Mouse (Mus musculus) forebrain, embryonic 14.5 days (tissue): Measurements from ENCODE around the gene Pole2. TPM values are rescaled to one million over a fixed set of nuclear protein-coding genes. Genes with fewer than 3 reads are reported as not detected.
"Not testable (repeated sequence)": the region's sequence is repeated elsewhere in the genome, so short reads cannot be mapped to it uniquely, and the experiment has no call there.

Experiments
- ATAC-seq: fragments of 200-750 bp; cut with Nextera tagmentation; 2 replicates; pipeline ENCODE4 v1.8.0; 2017; ENCODE audit warnings: mild to moderate bottlenecking, moderate library complexity
- DNase-seq: peaks from one replicate; pipeline ENCODE4 v3.0.0-alpha.2; 2015; ENCODE audit warnings: low spot score
- H3K27ac ChIP-seq: fragments of 300-500 bp; sonication (generic); 2 replicates; pipeline ENCODE4 v1.5.1; 2014; ENCODE audit warnings: low read depth, mild to moderate bottlenecking, control low read depth, low read length, moderate library complexity
- H3K27me3 ChIP-seq: fragments of 300-500 bp; sonication (generic); replicated peaks from 2 replicates; pipeline ENCODE4 v1.6.1; 2014; ENCODE audit warnings: low read length, control low read depth, mixed read lengths; ENCODE audit not compliant: control insufficient read depth, insufficient read depth
- H3K36me3 ChIP-seq: fragments of 300-500 bp; sonication (generic); 2 replicates; pipeline ENCODE4 v1.6.1; 2014; ENCODE audit warnings: low read length, control low read depth; ENCODE audit not compliant: control insufficient read depth, insufficient read depth
- H3K4me1 ChIP-seq: fragments of 300-500 bp; sonication (generic); 2 replicates; pipeline ENCODE4 v1.6.1; 2014; ENCODE audit warnings: antibody characterized with exemption, low read length, control low read depth; ENCODE audit not compliant: control insufficient read depth, insufficient read depth
- H3K4me2 ChIP-seq: fragments of 300-500 bp; sonication (generic); 2 replicates; pipeline ENCODE4 v1.6.1; 2014; ENCODE audit warnings: mild to moderate bottlenecking, control low read depth, low read length
- H3K4me3 ChIP-seq: fragments of 300-500 bp; sonication (generic); 2 replicates; pipeline ENCODE4 v1.5.1; 2014; ENCODE audit warnings: low read depth, low read length, control low read depth
- H3K9ac ChIP-seq: fragments of 300-500 bp; sonication (generic); 2 replicates; pipeline ENCODE4 v1.6.1; 2014; ENCODE audit warnings: mild to moderate bottlenecking, low read length, control low read depth, moderate library complexity
- H3K9me3 ChIP-seq: fragments of 300-500 bp; sonication (generic); replicated peaks from 2 replicates; pipeline ENCODE4 v1.6.1; 2016; ENCODE audit warnings: low read length, control low read depth, mixed read lengths; ENCODE audit not compliant: control insufficient read depth
- WGBS: fragments of 180-500 bp; shearing (Covaris S2); extraction: QIAGEN DNeasy Blood & Tissue Kit; methylation state at CpG from one replicate; pipeline ENCODE4 v1.1.7; 2014; 5-methylcytosine and 5-hydroxymethylcytosine counted together
- microRNA-seq: library from miRNA; unstranded; fragments of <30 nt; microRNA quantifications from one replicate; pipeline ENCODE4, GENCODE M21; 2016
- polyA plus RNA-seq: library from polyadenylated mRNA; unstranded; fragments of >200 nt; fragmentation: Nextera tagmentation; extraction: Ambion mirVana; gene quantifications from 2 replicates; pipeline ENCODE4 v1.2.1, GENCODE M21; 2014

Gene Pole2
- polyA plus RNA-seq, 1 experiment from 2014 or later = 13.9 TPM

GRCm38 (mm10) chr12:69159578-69159940 lies 68.4 kb downstream of the Pole2 start:
- no peak overlapping the region for H3K27ac ChIP-seq
- no peaks in the 10 kb centered on the region for H3K9me3 ChIP-seq
- peak overlapping the region; percentile 73; the same call in 1 of the 2 replicates for H3K4me3 ChIP-seq
- DNase-seq (peak; percentile 82), ATAC-seq (0 out of 2 replicates have a peak, but pooled peaks have one; percentile 4)
- H3K36me3 ChIP-seq = peaks cover 21% of the 10 kb centered on the region
- no peak overlapping the region for H3K4me2 ChIP-seq
- H3K9ac ChIP-seq = no peak overlapping the region
- H3K4me1 ChIP-seq = peaks cover 5% of the 10 kb centered on the region
- 4% methylated on average over 9 of the region's 9 CpGs for WGBS
- no peaks in the 10 kb centered on the region for H3K27me3 ChIP-seq

GRCm38 (mm10) chr12:69158765-69159577 lies 69.0 kb downstream of the Pole2 start, which contains the start of gene Rps29:
Gene Rps29 (minus strand): TSS chr12:69159186.
- H3K4me1 ChIP-seq, H3K9me3 ChIP-seq, H3K27me3 ChIP-seq: not testable (repeated sequence)
- Histone ChIP-seq H3K36me3 (peaks cover 21% of the 10 kb centered on the region), H3K4me2 (peak within 1 kb of the TSS; percentile 75), H3K9ac (peak within 1 kb of the TSS; percentile 91), H3K27ac (peak within 1 kb of the TSS; percentile 88), H3K4me3 (peak within 1 kb of the TSS; percentile 73)
- WGBS = under 1% methylated on average over 56 of the region's 68 CpGs
- ATAC-seq = peak; percentile 99
- peak; percentile 100 for DNase-seq

- ATAC-seq = no peak
- Histone ChIP-seq H3K4me3 (peak overlapping the region; percentile 73), H3K9ac (peak overlapping the region; percentile 91), H3K4me2 (peak overlapping the region; percentile 75), H3K27ac (peak overlapping the region; percentile 88), H3K4me1 (peaks cover 5% of the 10 kb centered on the region), H3K9me3 (no peaks in the 10 kb centered on the region), H3K27me3 (no peaks in the 10 kb centered on the region), H3K36me3 (peaks cover 21% of the 10 kb centered on the region)
- WGBS = 2% methylated on average over 19 of the region's 19 CpGs
- DNase-seq = peak; percentile 39
Observed at GRCm38 (mm10) chr12:69158366-69158764, 69.6 kb downstream of the Pole2 start.

GRCm38 (mm10) chr12:69157107-69157506 lies 70.9 kb downstream of the Pole2 start:
- no peaks in the 10 kb centered on the region for H3K9me3 ChIP-seq
- peak overlapping the region; percentile 75; the same call in 1 of the 2 replicates for H3K4me2 ChIP-seq
- 97% methylated on average over 2 of the region's 2 CpGs for WGBS

GRCm38 (mm10) chr12:69156436-69156835 lies 71.6 kb downstream of the Pole2 start:
- no peak overlapping the region for H3K9ac ChIP-seq
- H3K27me3 ChIP-seq = no peaks in the 10 kb centered on the region
- WGBS = 84% methylated on average over 4 of the region's 4 CpGs
- no peak overlapping the region for H3K27ac ChIP-seq
- no peaks in the 10 kb centered on the region for H3K9me3 ChIP-seq
- peaks cover 21% of the 10 kb centered on the region for H3K36me3 ChIP-seq
- DNase-seq (no peak), ATAC-seq (no peak)
- H3K4me3 ChIP-seq = no peak overlapping the region
- H3K4me1 ChIP-seq = peaks cover 5% of the 10 kb centered on the region
- no peak overlapping the region for H3K4me2 ChIP-seq

More at GRCm38 (mm10) chr12:69157107-69157506, 70.9 kb downstream of the Pole2 start:
- DNase-seq = no peak
- Histone ChIP-seq H3K9ac (no peak overlapping the region), H3K27ac (no peak overlapping the region), H3K4me3 (no peak overlapping the region), H3K4me1 (peaks cover 5% of the 10 kb centered on the region), H3K27me3 (no peaks in the 10 kb centered on the region), H3K36me3 (peaks cover 21% of the 10 kb centered on the region)
- no peak for ATAC-seq

GRCm38 (mm10) chr12:69155923-69156322 lies 72.1 kb downstream of the Pole2 start:
- Histone ChIP-seq H3K4me3 (no peak overlapping the region), H3K4me2 (no peak overlapping the region), H3K27me3 (no peaks in the 10 kb centered on the region), H3K27ac (no peak overlapping the region), H3K4me1 (peaks cover 5% of the 10 kb centered on the region), H3K9me3 (no peaks in the 10 kb centered on the region), H3K9ac (no peak overlapping the region), H3K36me3 (peaks cover 21% of the 10 kb centered on the region)
- no peak for ATAC-seq
- no peak for DNase-seq
- 86% methylated on average over 2 of the region's 2 CpGs for WGBS

Small RNAs within 50 kb of the gene (microRNA-seq; reads per million reads assigned to microRNA genes)
- gene Gm47287 (not detected), gene Gm47295 (not detected)

Other genes with a start within 250 kb of the Pole2 start
- 1,099 and 1,463 TPM in 2 replicates for gene Rps29, start 69.0 kb downstream of the Pole2 start, polyA plus RNA-seq
- gene Lrr1, start 59.4 kb downstream of the Pole2 start, polyA plus RNA-seq = 12.6 and 15.8 TPM in 2 replicates
- 338 and 389 TPM in 2 replicates for gene Rpl36al, start 44.1 kb downstream of the Pole2 start, polyA plus RNA-seq
- gene Mgat2, start 44.0 kb downstream of the Pole2 start, polyA plus RNA-seq = 35.5 and 38.6 TPM in 2 replicates
- gene Gm49383, start 31.1 kb downstream of the Pole2 start, polyA plus RNA-seq = 22.7 and 26.1 TPM in 2 replicates
- gene Dnaaf2, start 29.8 kb downstream of the Pole2 start, polyA plus RNA-seq = 5.2 TPM in 2 replicates
- gene Gm49384, start 23.9 kb downstream of the Pole2 start, polyA plus RNA-seq = 20.9 and 22.1 TPM in 2 replicates
- 10.6 and 11.9 TPM in 2 replicates for gene Klhdc1, start 13.0 kb upstream of the Pole2 start, polyA plus RNA-seq
- 286 TPM in 2 replicates for gene Klhdc2, start 68.5 kb upstream of the Pole2 start, polyA plus RNA-seq
- 67.4 and 80.0 TPM in 2 replicates for gene Nemf, start 129.0 kb upstream of the Pole2 start, polyA plus RNA-seq
- 33.8 and 34.5 TPM in 2 replicates for gene Arf6, start 144.0 kb upstream of the Pole2 start, polyA plus RNA-seq
- gene Gm9887, start 144.3 kb upstream of the Pole2 start, polyA plus RNA-seq = 0.83 and 1.3 TPM in 2 replicates